Mouse (Mus musculus) G1E (cell line): ENCODE results near the gene Ift122.

Experiments
- CTCF ChIP-seq: IDR thresholded peaks from 2 replicates; pipeline ENCODE4 v1.5.1; 2012; ENCODE audit warnings: low read depth, low read length, inconsistent platforms, mixed read lengths
- GATA1 ChIP-seq: IDR thresholded peaks from 2 replicates; pipeline ENCODE4 v1.6.1; 2012; ENCODE audit warnings: borderline replicate concordance, low read length, inconsistent platforms, mixed read lengths
- POLR2AphosphoS5 ChIP-seq: IDR thresholded peaks from 2 replicates; pipeline ENCODE4 v1.6.1; 2012; ENCODE audit warnings: low read depth, low read length, inconsistent platforms; ENCODE audit not compliant: insufficient replicate concordance

GRCm38 (mm10) chr6:115859258-115859657, 6.0 kb downstream of the Ift122 start:
- no peak for TF ChIP-seq CTCF
- no peak for TF ChIP-seq GATA1
- no peak for TF ChIP-seq POLR2AphosphoS5
